Mouse (Mus musculus) granulocyte monocyte progenitor cell, adult 5-6 weeks (primary cell): Measurements from ENCODE around the gene Ndufv2. TPM values are rescaled to one million over a fixed set of nuclear protein-coding genes. Genes with fewer than 3 reads are reported as not detected.

Experiments used
- ATAC-seq: replicated peaks from 2 replicates; pipeline ENCODE4 v1.8.0; 2016; ENCODE audit warnings: mild to moderate bottlenecking, moderate TSS enrichment, inconsistent platforms; ENCODE audit not compliant: poor library complexity, severe bottlenecking
- total RNA-seq, 2 experiments: library from RNA; stranded (forward) in 1 of 2; stranded (reverse) in 1 of 2; fragments of 200-712, 200-1000 nt in 1 of 2; fragments of >200 nt in 1 of 2; fragmentation: Nextera tagmentation in 1 of 2; gene quantifications; 2 replicates each; pipeline ENCODE4 v1.2.3; 2014 to 2017

Gene Ndufv2
- total RNA-seq (2014; fragmentation: Nextera tagmentation): 203 and 207 TPM in 2 replicates
- total RNA-seq (2017): 229 and 314 TPM in 2 replicates

DNA sequence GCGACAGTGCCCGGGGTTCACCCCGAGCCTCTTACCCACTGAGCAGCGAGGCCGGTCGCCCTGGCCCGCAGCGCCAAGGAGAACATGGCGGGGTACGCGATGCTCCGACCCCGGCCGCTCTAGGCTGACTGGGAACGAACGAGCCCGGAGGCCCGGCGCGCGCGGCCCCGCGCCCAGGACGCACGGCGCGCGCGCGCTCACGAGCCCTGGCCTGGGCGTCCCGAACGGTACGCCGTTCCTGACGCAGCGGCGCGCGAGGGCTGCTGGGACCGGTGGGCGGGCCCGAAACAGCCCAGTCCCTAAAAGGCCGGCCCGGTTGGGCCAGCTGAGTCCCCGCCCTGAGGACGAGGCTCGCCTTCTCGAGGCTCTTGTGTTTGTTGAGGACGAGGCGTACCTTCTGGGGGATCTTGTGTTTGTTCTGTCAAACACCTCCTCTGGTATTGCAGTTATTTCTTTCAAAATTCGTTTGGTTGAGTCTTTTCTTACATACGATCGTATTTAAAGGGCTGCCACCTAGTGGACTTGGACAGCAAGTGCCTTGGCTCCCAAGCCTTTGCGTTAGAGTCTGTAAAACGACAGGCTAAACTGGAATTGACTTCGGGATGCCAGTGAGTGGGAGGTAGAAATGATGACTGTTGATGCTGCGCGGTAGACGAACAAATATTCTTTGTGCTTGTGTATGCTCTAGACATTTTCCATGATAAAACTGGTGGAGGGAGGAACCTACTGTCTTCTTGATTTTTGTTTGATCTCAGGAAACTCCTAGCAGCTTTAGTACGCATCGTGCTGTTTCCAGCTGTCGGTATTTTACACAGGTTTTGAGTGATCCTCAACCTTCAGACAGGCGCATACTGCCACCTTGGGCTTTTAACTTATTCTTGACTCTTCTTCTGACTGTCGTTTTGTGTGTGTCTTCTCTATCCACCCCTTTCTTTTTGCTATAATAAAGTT lies at the start of gene Ndufv2:
Gene Ndufv2 (minus strand): TSS at position 180 of the 951 bp plus-strand sequence.
- ATAC-seq: peak; percentile 94

- ATAC-seq: peak; percentile 87
Measured at GRCm38 (mm10) chr17:66131212-66131611, 29.9 kb upstream of the Ndufv2 start.

- ATAC-seq: no peak
Measured at GRCm38 (mm10) chr17:66130371-66130770, 29.0 kb upstream of the Ndufv2 start.

DNA sequence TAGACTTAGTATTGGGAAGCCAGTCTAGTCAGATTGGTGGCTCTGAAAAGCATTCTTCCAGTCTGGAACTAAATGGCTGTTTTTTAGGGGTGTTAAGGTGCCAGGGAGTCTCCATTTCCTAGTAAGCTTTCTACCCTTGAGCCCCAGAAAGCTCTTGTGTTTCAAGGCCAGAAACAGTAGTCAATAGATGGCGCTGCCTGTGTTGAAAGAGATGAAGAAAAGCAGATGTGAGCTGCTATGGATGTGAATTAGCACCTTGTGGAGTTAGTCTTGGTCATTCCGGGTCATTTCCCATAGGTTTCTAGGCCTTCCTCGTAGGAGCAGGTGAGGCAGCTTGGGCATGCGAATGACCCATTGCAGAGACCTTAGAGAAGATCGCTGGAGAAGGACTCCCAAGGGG lies 23.9 kb upstream of the Ndufv2 start:
- ATAC-seq: no peak

GRCm38 (mm10) chr17:66123816-66124610 lies 22.7 kb upstream of the Ndufv2 start:
- ATAC-seq: peak; percentile 0; the same call in 1 of the 2 replicates

DNA sequence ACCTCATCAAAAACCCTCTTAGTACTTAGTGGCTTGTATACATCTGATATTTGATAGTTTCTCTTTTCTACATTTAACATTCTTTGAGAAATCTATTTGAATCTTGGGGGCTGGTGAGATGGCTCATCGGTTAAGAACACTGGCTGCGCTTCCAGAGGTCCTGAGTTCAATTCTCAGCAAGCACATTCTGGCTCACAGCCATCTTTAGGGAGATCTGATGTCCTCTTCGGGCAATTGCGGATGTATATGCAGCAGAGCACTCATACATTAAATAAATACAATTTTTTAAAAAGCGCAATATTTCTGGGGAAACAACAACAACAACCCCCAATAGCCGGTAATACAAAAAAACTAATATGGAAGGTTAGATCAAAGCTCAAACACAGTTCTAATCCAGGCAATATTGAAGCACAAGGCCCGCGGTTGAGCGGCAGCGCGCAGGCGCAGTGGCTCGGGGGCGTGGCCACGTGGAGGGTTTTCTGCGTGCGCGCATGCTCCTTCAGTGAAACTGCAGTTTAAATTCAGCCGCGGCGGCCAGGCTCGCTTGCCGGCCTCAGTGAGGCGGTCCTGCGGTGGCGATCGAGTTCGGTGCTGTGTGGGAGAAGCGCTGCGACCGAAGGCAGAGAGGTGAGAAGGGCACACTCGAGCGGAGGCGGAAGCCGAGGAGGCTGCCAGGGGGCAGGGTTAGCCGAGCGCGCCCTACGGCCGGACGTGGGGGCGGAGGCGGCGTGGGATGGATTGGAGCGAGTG lies 21.9 kb upstream of the Ndufv2 start, which contains the start of gene Ddx11:
Gene Ddx11 (plus strand): TSS at position 455 of the 750 bp plus-strand sequence.
- peak; percentile 81 for ATAC-seq

- ATAC-seq: no peak
Measured at GRCm38 (mm10) chr17:66120701-66121100, 19.3 kb upstream of the Ndufv2 start.

- ATAC-seq: no peak
Measured at GRCm38 (mm10) chr17:66118991-66119390, 17.6 kb upstream of the Ndufv2 start.

- ATAC-seq: no peak
Measured at GRCm38 (mm10) chr17:66112166-66112565, 10.8 kb upstream of the Ndufv2 start.

GRCm38 (mm10) chr17:66111402-66111959 lies 10.1 kb upstream of the Ndufv2 start, which contains the start of gene Washc1:
TSS of gene Washc1 (plus strand) at chr17:66111545.
- peak; percentile 76 for ATAC-seq

DNA sequence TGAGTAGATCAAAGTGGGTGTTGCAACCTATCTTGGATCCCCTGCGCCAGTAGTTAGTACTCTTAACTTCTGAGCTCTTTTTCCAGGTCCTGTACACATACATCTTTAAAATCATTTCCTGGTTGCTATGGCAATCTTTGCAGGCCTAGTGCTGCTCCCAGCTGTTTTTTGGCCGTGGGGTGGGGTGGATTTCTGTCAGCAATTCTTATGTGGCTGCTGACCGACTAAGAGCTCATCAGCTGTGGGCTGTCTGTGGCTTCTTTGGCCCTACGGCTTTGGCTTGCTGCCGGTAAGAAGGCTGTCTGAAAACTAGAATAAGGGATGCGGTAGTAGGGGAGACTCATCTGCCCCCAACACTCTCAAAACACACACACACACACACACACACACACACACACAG lies 9.4 kb upstream of the Ndufv2 start:
- ATAC-seq: peak; percentile 7

DNA sequence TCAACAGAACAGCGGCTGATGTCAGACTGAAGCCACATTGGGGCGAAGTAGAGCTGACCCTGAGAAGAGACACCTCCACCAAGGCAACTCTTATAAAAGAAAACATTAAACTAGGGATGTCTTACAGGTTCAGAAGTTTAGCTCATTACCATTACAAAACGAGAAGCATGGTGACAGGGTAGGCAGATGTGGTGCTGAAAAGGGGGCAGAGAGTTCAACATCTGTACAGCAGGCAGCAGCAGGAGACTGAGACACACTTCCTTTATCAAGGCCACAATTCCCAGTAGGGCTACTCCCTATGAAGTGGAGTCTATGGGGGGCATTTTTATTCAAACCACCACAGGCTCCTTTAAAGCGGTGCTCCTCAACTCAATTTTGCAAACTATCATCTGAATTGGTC lies 6.8 kb upstream of the Ndufv2 start:
- no peak for ATAC-seq

GRCm38 (mm10) chr17:66107466-66107865 lies 6.1 kb upstream of the Ndufv2 start:
- no peak for ATAC-seq

DNA sequence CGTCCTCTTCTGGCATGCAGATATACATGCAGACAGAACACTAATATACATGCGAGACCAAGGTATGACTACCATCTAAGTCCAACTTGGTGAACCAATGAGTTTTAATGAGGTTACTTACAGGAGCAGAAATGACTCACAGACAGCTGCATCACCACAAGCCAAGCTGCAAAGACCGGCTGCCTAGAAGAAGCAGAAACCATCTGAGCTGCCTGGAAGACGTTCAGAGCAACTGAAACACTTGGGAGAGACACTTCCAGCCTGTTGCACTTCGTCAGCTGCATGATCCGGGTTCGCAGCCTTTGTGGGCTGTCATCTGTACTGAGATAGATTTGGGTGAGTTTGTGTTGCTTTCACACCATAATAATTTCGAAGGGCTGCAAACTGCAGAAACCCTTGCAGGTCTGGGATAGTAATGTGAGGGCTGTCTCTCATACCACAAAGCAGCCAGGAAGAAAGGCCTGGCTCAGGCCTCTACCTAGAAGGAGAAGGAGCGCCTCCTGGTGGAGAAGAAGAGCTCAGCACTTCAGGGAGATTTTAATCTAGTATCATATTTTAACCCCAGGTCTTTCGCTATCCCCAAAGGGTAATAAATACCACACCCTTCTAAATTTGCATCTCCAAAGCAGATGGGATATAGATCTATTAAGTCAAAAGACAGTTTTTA lies 5.4 kb upstream of the Ndufv2 start:
- ATAC-seq: peak; percentile 41

- no peak for ATAC-seq
Measured at GRCm38 (mm10) chr17:66104076-66104475, 2.7 kb upstream of the Ndufv2 start.

DNA sequence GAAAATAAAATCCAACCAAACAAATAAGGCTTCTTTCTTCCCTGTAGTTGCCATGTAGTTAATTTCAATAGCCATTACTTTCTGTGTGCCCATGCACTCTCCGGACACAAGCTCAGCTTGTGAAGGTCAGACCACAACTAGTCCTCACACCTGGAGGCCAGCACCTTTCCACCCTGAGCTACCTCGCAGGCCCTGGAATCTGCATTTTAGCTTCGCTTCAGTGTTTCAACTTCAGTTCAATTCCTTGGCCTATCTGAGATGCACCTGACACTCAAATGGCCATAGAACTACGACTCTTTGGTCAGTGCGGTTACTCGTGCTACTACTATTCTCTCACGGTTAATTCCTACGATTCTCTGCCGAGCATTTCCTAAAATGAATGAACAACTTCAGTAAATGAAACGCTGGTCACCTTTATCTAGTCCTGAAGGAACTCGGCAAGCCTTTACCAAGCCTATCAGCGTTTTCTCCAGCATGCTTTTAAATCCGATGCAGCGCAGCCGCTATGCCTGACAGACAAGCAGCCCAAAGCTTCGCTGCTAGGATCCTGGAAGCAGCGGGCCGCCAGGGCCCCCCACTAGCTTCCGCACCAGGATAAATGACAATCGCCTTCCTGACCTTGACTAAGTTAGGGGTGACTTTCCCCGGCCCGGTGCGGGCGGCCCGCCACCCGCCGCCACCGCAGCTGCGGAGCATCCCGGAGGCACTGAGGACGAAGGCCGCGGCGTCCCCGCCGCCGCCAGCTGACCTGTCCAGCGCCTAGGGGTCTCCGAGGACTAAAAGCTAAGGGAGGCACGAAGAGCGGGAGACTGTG lies 586 bp downstream of the Ndufv2 start:
- ATAC-seq: peak; percentile 30; the same call in 1 of the 2 replicates

GRCm38 (mm10) chr17:66092664-66093063 lies 8.7 kb downstream of the Ndufv2 start:
- peak; percentile 81 for ATAC-seq

- ATAC-seq: no peak
Measured at GRCm38 (mm10) chr17:66092065-66092464, 9.3 kb downstream of the Ndufv2 start.
